Mouse (Mus musculus) ES-CJ7 (cell line): ENCODE measurements around the gene Gm45716.
"Not testable (repeated sequence)": the region's sequence is repeated elsewhere in the genome, so short reads cannot be mapped to it uniquely, and the experiment has no call there.

ENCODE experiments used
- DNase-seq: peaks from one replicate; pipeline ENCODE4 v3.0.0; 2011; ENCODE audit warnings: low read depth, low spot score

The Gm45716 gene

DNA sequence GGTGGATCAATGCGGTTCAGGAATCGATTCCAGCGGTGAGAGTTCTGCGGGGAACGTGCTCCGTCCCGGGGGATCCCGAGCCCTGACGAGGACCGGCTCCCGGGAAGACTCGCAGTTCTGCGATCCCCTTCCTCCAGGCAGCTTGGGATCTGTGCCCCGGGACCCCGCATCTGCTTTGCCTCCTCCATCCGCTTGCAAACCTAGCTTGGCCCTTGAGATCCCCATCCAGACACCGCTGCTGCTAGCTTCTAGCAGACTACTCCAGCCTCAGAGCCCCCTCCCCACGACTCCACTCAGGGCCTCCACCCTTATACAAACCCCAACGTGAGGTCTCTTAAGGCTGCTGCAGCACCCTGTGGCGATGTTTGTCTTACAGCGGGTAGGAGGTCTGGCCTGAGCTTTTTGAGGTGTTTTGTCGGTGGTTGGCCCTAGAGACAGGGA, 62.2 kb downstream of the Gm45716 start:
- DNase-seq, result peak; percentile 47

DNA sequence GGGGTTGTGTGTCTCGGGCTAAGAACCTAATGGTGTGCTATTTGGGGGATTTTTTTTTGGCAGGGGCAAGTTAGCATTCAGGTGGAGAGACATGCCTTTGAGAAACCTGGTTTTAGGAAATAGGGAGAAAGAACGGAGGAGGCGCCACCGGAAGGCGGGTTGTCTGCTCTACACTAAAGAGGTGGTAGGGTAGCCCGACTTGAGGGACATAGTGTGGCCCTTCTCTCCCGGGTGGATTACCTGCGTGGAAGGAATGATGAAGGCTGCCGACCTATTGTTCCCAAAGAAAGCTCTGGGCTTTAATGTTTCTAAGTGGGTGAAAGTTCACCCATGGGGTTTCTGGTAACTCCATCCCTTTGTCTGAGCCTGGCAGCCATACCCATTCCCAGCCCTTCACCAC, 62.7 kb downstream of the Gm45716 start:
- peak; percentile 8 for DNase-seq

DNA sequence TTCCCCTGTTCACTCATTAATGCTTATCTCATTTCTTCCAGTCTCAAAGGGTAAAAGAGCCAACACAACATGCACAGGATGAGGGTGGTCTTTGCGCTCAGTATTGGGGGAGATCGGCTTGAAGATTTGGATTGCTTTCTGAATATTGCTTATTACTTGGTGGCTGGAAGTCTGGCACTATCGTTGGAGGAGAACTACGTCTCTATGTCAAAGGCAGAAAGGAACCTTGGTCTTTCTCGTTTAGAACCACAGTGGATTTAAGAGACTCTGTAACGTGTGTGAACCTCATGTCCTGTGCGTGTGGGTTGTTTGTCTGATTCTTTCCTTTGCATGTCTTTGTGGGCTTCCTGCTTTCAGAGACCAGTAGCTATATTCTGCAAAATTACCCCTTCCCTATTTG, 63.2 kb downstream of the Gm45716 start:
- no peak for DNase-seq

DNA sequence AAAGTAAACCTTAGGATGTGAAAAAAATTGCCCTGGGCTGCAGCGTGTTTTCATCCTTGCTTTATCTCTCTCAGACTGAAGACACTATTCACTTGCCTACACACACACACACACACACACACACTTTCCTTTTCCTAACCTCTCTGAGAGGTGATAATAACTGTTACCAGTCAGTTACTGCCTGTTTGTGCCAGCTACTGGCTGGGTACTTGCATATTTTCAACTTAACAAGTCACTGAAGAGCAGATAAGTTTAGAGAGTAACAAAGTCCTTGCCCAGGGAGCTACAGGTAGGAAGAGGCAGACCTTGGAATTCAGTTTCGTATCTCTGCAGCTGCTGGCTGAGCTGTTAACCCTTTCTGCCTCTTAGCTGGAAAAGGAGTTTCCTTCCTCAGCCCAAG, 64.4 kb downstream of the Gm45716 start:
- no peak for DNase-seq

DNA sequence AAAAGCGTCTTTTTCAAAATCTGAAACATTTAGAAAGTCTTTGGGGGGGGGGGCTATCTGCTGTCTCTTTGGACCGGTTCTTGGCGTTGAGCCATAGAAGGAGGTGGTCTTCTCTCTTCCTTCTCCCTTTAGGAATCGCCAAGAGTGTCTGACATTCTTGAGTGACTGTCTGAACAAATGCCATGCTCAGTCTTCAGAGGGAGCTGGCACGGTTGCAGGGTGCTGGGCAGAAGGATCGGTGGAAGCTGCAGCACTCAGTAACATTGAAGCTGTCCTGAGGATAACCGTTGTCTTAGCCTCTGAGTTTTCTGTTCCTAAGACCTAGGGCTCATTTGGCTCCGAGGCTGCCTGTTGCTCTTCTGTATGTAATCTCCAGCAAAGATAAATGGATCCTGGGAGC, 64.9 kb downstream of the Gm45716 start:
- no peak for DNase-seq

DNA sequence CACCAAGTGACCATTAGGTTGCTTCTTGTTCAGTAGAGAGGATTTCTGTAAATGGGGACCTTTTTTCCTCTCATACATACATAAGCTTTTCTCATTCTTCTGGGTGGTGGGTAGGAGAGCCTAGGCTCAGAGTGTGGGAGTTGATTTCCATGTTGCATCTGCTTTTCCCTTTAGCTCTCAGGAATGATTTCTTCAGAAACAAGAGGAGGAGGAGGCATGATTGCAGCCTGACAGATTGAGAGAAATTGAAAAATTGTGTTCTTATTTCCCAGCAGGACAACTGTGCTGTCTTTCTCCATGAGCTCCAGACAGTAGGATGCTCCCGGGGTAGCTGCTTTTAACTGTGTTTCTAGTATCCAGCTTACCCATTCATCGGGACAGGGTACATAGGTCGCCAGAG, 67.1 kb downstream of the Gm45716 start:
- no peak for DNase-seq

DNA sequence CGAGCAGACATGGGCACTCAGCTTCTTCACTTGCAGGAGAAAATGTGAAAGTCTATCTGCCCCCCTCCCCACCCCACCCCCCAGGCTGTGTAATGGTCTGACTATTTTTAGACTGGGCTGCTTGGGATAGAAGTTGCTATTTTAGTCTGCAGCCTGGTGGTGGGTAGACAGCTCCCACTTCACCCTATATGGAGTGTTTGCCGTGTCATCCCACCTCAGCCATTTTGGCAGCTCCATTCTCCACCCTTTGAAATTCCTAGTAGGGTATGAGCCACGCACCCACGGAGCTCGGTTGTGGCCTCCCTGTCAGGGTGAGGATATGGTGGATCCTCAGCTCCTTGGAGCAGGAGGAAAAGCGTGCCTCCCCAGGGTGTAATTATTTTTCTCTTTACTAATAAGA, 68.2 kb downstream of the Gm45716 start:
- DNase-seq, result no peak

DNA sequence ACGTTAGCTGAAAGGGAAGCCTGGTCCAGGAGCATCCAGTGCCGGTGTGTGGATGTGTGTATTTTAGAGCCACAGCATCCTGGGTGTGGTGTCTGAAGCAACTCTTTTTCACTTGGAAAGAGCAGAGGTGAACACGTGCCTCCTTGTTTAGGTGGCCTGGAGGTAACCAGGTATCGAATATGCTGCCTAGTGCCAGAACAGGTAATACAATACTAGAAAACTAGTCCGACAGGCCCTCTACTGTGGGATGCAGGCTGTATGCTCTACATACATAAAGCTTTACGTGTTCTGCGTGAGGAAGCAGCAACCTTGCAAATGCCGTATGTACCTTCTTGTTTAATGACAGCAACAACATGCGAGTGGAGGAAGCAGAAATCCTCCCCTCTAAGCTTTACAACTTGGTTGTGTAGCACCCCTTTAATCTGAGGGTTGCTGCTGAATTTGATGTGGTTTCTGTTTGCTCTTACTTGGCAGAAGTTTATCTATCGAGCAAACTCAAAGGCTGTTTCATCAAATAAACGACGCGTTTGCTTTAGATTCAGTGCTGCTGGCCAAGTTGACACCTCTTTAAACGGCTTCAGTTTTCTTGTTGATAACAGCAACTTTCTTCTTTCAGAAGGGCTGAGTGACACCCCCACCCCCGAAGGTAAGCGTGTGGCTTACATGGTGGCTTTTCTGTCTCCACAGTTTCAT, 69.5 kb downstream of the Gm45716 start:
- no peak for DNase-seq

DNA sequence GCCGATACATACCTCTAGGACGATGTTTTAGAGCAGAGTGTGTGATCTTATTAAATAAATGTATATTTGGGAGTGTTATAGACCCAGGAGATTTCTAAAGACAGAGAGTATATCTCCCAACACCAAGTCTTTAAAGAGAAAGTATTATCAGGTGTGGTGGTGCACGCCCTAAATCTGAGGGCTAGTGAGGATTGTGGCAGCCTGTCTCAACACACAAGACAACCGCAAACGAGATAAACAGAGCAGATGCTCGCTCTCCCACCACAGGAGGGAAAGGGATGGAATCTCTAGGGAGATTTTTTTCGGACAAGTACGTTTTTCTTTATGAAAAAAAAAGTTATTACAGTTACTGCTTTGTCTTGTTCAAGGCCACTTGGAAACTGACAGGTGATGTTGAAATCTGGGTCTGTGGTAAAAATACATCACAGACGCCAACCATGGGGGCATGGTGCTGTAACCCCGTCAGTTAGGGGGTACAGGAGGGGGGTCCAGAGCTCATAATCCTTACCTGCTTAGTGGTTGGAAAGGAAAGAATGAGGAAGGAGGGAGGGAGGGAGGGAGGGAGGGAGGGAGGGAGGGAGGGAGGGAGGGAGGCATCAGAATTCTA, 70.9 kb downstream of the Gm45716 start:
- DNase-seq, result no peak

DNA sequence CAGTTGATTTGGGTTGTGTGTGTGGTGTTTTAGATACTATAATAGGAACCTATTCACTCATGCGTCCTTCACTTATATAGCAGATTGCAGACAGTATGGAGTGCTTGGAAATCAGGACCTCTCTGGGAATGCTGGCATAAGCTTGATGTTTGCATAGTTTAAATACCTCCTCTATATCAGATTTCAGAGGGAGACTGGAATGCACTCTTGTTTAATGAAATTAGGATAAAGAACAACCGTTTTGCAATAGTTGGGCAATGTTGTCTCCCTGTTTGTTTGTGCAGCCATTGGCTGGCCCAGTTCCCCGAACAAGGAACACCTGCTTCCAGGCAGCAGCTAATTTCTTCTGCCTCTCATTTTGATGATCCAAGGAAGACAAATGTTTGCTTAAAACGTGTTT, 71.6 kb downstream of the Gm45716 start:
- no peak for DNase-seq

DNA sequence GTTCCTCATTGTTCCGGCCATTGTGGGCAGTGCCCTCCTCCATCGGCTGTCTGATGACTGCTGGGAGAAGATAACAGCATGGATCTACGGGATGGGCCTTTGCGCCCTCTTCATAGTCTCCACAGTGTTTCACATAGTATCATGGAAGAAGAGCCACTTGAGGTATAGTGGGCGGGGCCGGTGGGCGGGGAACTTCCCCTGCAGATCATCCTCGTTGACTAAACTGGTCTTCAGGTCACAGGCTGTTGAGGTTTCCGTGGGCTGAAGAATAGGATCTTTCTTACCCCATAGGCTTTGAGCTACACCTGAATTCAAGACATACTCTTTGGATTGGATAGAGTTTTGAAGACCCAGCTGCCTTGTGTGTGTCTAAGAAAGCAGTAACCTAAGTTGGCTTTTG, 72.3 kb downstream of the Gm45716 start:
- no peak for DNase-seq

DNA sequence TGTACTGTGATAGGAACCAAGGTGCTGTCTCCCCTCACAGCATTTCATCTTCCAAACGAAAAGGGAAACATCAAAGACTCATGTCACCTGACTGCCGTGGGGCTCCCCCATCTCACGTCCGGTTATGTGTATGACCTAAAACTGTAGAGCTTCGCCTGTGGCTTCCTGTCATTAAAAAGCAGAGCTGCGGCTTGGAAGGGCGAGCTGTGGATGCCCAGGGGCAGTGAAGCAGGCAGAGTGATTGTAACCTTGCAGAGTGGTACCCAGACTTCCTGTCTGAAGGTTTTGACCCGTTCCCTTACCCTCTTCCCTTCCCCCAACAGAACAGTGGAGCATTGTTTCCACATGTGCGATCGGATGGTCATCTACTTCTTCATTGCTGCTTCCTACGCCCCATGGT, 76.7 kb downstream of the Gm45716 start:
- DNase-seq, result no peak

DNA sequence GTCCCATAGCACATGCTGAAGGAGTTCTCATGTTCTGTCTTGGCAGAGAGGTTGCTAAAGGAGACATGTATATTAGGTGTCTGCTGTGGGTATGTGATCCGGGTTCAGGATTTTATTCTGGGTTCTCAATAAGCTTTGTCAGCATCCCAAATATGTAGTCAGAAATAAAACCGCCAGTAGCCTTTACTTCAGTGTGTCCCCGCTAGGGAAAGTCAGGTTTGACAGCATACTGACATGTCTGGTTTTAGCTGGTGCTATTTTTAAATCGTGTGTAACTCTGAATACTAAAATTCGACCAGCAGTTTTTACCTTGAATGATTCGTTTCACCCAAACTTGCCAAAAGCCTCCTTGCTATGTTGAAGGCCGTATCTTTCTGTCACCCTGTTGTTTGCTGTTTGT, 78.1 kb downstream of the Gm45716 start:
- no peak for DNase-seq

DNA sequence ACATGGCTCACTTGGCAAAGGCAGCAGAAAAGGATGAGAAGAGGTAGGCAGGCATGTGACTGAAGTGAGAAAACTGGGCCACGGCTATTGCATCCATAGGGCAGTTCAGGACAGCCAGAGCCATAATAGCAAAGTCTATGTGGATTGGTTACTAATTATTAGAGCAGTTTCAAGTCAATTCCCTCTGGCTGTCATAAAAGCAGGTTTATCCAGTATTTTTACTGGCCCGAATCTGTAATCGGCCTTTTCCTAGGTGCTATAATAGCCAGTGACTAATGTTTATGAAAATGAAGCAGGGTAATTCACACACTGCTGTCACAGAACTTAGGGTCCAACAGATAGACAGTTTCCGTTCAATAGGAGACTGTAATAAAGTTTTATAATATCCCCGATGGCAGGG, 81.5 kb downstream of the Gm45716 start:
- DNase-seq, result no peak

DNA sequence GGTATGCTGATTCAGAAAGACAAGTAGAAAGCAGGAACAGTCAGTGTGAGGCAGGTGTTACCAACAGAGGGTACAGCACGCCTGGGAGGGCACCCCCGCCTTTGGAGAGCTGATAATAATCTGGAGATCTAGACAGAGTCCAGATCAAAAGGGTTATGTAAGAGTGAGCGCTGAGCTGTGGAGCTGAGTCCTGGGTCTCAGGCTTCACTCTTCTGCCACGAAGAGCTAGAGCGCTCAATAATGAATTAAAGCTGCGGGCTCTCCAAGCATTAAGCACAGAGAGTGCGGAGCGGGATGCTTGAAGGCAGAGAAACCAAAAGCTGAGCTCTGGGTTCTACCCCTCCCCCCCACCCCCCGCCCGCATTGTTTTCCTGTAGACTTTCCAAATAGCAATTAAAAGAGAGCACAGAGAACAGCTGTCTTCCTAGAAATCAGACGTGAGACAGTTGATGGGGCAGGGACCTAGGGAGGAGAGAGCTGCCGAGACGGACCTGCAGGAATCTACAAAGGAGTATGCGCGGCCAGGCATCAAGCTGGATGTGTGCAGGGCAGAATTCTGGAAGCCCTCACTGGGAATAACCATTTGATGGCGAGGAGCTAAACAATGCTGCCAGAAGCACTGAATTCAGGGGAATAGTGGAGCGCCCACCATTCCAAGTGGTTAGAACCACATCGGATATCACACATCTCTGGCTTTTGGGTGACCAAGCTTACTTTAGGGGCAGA, 82.1 kb downstream of the Gm45716 start:
- DNase-seq, result no peak

DNA sequence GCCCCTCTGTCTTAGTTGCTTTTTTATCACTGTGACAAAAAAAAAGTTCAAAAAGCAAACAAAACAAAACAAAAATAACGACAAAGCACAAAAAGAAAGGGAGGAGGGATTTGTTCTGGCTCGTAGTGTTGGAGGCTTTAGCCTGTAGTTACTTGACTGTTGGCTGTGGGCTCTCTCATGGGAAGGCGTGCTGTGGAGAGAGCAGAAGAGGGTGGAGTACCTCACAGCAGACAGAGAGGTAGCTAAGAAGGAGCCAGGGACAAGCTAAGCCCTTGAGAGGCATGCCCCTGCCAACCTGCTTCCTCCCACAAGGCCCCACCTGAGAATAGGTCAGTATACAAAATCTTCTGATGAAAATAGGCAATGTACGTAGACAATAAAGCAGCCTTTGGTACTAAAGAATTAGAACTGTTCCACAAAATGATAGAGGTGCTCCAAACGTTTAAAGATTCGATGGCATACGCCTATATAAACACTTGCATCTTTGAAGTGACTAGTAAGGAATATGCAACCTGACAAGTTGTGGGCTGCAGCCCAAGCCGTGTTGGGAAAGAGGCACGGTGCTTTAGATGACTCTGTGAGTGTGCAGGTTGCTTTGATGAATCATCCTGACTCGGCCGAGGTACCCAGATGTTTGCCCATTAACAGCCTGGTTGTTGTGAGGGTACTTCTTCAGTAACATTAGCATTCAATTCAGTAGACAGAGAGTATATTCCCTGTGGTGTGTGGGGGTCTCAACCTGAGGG, 82.8 kb downstream of the Gm45716 start:
- DNase-seq, result no peak

DNA sequence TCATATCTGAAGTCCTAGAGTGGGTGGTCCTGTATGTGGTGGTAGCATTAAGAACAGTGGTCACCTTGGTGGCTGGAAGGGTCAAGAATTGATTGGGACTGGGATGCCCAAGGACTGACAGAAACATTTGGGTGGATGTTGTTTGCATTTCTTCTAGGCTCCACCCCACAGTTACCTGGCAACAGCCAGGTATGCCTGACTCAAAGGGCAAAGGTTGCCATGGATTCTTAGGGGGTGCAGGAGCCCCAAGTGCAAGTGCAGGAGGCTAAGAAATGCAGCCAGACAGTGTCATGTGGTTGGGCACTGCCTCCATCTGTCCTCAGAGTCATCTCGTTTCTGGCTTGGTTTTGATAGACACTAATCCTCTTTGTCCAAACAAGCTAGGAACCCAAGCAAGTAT, 86.7 kb downstream of the Gm45716 start:
- no peak for DNase-seq

DNA sequence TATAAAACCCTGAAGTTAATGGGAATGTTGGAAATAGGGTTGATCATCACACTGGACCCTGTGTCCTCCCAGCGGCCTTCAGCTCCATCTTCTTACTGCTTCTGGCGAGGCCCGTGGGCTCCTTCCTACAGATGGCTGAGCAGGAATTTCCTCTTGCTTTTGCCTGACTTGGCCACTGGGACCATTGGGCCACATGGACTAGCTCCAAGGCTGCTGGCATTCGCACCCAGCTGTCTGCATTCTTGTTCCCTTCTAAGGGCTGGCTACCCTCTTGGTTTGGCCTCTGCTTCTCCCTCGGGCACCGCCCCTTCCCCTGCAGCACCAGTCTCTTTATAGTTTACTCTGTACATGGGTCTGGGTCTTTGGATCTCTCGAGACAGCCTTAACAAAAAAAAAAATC, 88.2 kb downstream of the Gm45716 start:
- DNase-seq, result no peak

DNA sequence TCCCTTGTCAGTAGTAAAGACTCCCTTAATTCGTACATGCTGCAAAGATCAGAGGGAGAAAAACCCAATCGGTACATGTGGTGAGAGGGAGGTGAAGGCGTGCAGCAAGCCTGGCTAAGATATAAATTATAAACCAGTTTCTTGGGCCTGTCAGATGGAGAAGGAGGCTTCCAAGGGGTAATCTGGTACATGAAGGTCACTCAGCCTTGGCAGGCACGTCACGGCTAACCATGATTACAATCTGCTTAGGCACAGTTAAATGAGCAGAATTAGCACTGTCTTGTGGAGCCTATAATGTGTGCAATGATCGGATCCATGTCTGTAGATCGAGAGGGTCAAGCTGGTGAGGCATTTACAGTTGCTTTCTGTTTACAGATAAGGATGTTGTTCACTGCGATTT, 88.7 kb downstream of the Gm45716 start:
- no peak for DNase-seq

DNA sequence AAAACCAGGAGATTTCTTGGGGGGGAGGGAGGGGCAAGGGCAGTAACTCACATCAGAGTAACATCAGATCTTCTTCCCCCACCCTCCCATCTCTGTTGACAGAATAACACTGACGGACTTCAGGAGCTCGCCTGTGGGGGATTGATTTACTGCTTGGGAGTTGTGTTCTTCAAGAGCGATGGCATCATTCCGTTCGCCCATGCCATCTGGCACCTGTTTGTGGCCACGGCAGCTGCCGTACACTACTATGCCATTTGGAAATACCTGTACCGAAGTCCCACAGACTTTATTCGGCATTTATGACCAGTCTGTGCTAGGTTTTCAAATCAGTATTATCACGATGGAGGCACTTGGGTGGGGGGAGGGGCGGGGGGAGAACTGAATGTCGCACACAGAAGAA, 89.1 kb downstream of the Gm45716 start:
- no peak for DNase-seq

DNA sequence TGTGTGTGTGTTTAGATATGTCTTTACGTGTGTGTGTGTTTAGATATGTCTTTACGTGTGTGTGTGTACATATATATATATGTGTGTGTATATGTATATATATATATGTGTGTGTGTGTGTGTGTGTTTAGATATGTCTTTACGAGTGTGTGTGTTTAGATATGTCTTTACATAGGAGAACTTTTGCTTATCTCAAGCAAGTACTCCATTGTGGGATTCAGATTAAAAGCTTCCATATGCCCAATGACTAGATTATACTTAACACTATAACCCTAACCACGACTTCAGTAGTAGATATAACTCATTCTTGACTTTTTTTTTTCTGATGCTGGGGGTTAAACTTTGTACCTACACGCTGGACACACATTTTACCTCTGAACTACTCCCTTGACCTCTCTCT, 92.6 kb downstream of the Gm45716 start:
- no peak for DNase-seq

DNA sequence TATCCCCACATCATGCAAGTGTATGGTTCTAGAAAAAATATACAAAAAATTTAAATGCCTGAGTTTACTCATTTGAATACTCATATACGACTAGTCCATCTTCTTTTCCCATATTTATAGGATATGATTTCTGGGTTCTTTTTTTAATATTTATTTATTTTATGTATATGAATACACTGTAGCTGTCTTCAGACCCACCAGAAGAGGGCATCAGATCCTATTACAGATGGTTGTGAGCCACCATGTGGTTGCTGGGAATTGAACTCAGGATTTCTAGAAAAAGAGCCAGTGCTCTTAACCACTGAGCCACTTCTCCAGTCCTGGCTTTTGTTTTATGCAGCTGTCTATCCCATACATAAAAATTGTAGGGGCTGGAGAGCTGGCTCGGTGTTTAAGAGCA, 94.5 kb downstream of the Gm45716 start:
- DNase-seq, result not testable (repeated sequence)
